Mouse (Mus musculus) heart, embryonic 12.5 days (tissue): ENCODE results near the gene Ppp2r5c. TPM values are rescaled to one million over a fixed set of nuclear protein-coding genes. Genes with fewer than 3 reads are reported as not detected.

Experiments
- ATAC-seq: fragments of 200-750 bp; cut with Nextera tagmentation; 2 replicates; pipeline ENCODE4 v1.8.0; 2017; ENCODE audit warnings: moderate TSS enrichment, moderate library complexity; ENCODE audit not compliant: insufficient number of reproducible peaks, low FRiP score
- H3K27ac ChIP-seq: fragments of 300-500 bp; sonication (generic); 2 replicates; pipeline ENCODE4 v1.5.1; 2016; ENCODE audit warnings: mild to moderate bottlenecking, moderate library complexity; ENCODE audit not compliant: poor library complexity, severe bottlenecking
- H3K27me3 ChIP-seq: fragments of 300-500 bp; sonication (generic); replicated peaks from 2 replicates; pipeline ENCODE4 v1.6.1; 2016; ENCODE audit warnings: mild to moderate bottlenecking, moderate library complexity
- H3K36me3 ChIP-seq: fragments of 300-500 bp; sonication (generic); 2 replicates; pipeline ENCODE4 v1.6.1; 2016; ENCODE audit warnings: mild to moderate bottlenecking, moderate library complexity
- H3K4me1 ChIP-seq: fragments of 300-500 bp; sonication (generic); replicated peaks from 2 replicates; pipeline ENCODE4 v1.6.1; 2016; ENCODE audit warnings: mild to moderate bottlenecking
- H3K4me2 ChIP-seq: fragments of 300-500 bp; sonication (generic); 2 replicates; pipeline ENCODE4 v1.6.1; 2016; ENCODE audit warnings: mild to moderate bottlenecking, moderate library complexity
- H3K4me3 ChIP-seq: fragments of 300-500 bp; sonication (generic); 2 replicates; pipeline ENCODE4 v1.5.1; 2016; ENCODE audit warnings: mild to moderate bottlenecking
- H3K9ac ChIP-seq: fragments of 300-500 bp; sonication (generic); 2 replicates; pipeline ENCODE4 v1.6.1; 2016; ENCODE audit warnings: mild to moderate bottlenecking, moderate library complexity
- H3K9me3 ChIP-seq: fragments of 300-500 bp; sonication (generic); replicated peaks from 2 replicates; pipeline ENCODE4 v1.6.1; 2016; ENCODE audit warnings: mild to moderate bottlenecking, moderate library complexity
- WGBS: fragments of 180-500 bp; shearing (Covaris S2); methylation state at CpG from one replicate; pipeline ENCODE4 v1.1.7; 2016; 5-methylcytosine and 5-hydroxymethylcytosine counted together
- polyA plus RNA-seq: library from polyadenylated mRNA; unstranded; fragments of >200 nt; fragmentation: Nextera tagmentation; extraction: Ambion mirVana; gene quantifications from 2 replicates; pipeline ENCODE4 v1.2.1, GENCODE M21; 2016

The Ppp2r5c gene
- polyA plus RNA-seq, 1 experiment from 2014 or later: 142 TPM

GRCm38 (mm10) chr12:110474497-110474896, 27.6 kb downstream of the Ppp2r5c start:
- no peak for ATAC-seq
- Histone ChIP-seq H3K4me2 (no peak overlapping the region), H3K27me3 (no peaks in the 10 kb centered on the region), H3K27ac (no peak overlapping the region), H3K9ac (0 out of 2 replicates have a peak overlapping the region, but pooled peaks have one; percentile 0), H3K4me1 (peaks cover 23% of the 10 kb centered on the region), H3K4me3 (no peak overlapping the region), H3K36me3 (peaks cover 12% of the 10 kb centered on the region; the same call in 1 of the 2 replicates), H3K9me3 (no peaks in the 10 kb centered on the region)
- 63% methylated on average over 8 of the region's 8 CpGs for WGBS

DNA sequence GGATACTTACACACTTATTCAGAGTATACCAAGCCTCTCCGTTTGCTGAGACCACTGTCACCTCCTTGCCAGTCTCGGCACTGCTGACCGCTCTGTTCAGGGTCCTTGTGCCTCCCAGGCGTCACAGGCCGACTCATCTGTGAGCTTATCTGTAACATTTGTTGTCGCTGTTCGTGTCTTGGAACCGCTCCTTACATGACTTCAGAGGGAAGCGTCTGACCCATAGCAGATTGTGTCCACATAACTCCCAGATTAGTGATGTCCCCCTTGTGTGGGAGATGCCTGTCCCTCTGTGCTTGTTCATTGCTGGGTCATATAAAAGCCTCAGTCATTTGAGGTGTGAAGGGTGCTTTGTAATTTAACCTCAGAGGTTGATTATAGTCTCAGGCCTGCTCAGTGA, 29.6 kb downstream of the Ppp2r5c start:
- Histone ChIP-seq H3K9ac (no peak overlapping the region), H3K9me3 (no peaks in the 10 kb centered on the region), H3K36me3 (peaks cover 5% of the 10 kb centered on the region; the same call in 1 of the 2 replicates), H3K27ac (no peak overlapping the region), H3K4me2 (no peak overlapping the region), H3K27me3 (no peaks in the 10 kb centered on the region), H3K4me3 (no peak overlapping the region), H3K4me1 (peaks cover 19% of the 10 kb centered on the region)
- WGBS: 49% methylated on average over 9 of the region's 9 CpGs
- ATAC-seq: no peak

DNA sequence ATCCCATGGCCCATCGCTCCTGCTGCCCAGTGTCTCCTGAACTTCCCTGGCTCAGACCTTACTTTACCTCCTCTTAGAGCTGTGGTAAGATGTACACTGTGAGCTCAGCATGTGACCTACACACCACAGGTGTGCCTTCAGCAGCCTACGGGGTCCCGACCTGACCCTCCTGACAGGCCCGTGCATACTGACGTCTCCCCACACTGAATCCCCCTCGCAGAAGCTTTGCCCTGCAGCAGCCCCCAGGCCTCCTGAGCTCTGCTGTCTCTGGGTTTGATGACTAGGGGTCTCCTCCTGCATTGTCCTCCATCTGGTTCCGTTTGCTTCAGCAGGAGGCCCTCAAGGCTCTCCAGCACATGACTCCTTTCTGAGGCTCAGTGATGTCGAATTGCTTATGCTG, 31.0 kb downstream of the Ppp2r5c start:
- 83% methylated on average over 8 of the region's 8 CpGs for WGBS

DNA sequence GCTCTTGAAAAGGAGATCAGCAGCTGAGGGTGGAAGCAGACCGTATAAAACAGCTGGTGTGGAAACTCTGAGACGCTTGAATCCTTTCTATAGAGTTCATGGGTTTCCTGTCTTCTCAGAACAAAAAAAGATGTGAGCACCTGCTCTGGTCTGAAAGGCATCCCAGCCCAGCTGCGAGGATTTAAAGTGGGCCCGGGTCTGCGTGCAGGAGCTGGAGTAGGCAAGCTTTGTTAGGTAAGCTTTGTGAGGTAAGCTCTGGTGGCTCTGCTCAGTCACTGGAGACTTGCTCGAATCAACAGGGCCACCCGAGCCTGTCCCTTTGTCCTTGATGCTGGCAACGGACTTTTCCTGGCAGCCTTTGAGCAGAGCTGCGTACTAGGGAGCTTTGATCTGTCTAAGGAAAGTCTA, 31.7 kb downstream of the Ppp2r5c start:
- Histone ChIP-seq H3K9ac (no peak overlapping the region; the same call in 1 of the 2 replicates), H3K27me3 (no peaks in the 10 kb centered on the region), H3K9me3 (no peaks in the 10 kb centered on the region), H3K4me1 (peaks cover 19% of the 10 kb centered on the region), H3K4me2 (no peak overlapping the region), H3K36me3 (peaks cover 13% of the 10 kb centered on the region; the same call in 1 of the 2 replicates), H3K4me3 (no peak overlapping the region), H3K27ac (no peak overlapping the region; the same call in 1 of the 2 replicates)
- WGBS: 65% methylated on average over 9 of the region's 9 CpGs
- ATAC-seq: no peak

More for the DNA sequence above, 31.0 kb downstream of the Ppp2r5c start:
- H3K4me3 ChIP-seq: no peak overlapping the region
- 0 out of 2 replicates have a peak, but pooled peaks have one; percentile 26 for ATAC-seq
- H3K27ac ChIP-seq: no peak overlapping the region
- no peaks in the 10 kb centered on the region for H3K27me3 ChIP-seq
- H3K9ac ChIP-seq: no peak overlapping the region; the same call in 1 of the 2 replicates
- no peaks in the 10 kb centered on the region for H3K9me3 ChIP-seq
- peaks cover 9% of the 10 kb centered on the region; the same call in 1 of the 2 replicates for H3K36me3 ChIP-seq
- H3K4me1 ChIP-seq: peaks cover 17% of the 10 kb centered on the region
- no peak overlapping the region for H3K4me2 ChIP-seq

- H3K36me3 ChIP-seq: peaks cover 13% of the 10 kb centered on the region; the same call in 1 of the 2 replicates
- no peaks in the 10 kb centered on the region for H3K9me3 ChIP-seq
- no peak overlapping the region for H3K9ac ChIP-seq
- H3K27ac ChIP-seq: no peak overlapping the region
- WGBS: 72% methylated on average over 12 of the region's 12 CpGs
- no peak overlapping the region for H3K4me2 ChIP-seq
- H3K27me3 ChIP-seq: no peaks in the 10 kb centered on the region
- no peak for ATAC-seq
- H3K4me1 ChIP-seq: peaks cover 25% of the 10 kb centered on the region
- H3K4me3 ChIP-seq: no peak overlapping the region
These were observed 32.3 kb downstream of the Ppp2r5c start for GRCm38 (mm10) chr12:110479268-110479667.

DNA sequence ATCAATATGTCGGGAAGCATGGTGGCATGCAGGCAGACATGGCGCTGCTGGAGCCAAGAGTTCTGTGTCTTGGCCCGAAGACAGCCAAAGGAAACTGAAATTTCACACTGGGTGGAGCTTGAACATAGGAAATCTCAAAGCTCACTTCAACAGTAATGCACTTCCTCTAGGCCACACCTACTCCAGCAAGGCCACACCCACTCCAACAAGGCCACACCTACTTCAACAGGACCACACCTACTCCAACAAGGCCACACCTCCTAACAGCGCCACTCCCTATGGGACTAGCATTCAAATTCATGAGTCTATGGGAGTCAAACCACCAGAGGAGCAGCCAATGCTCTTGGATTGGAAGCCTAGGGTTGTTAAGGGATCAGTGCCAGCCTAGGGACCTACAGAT, 33.8 kb downstream of the Ppp2r5c start:
- Histone ChIP-seq H3K4me3 (no peak overlapping the region), H3K27me3 (no peaks in the 10 kb centered on the region), H3K36me3 (peaks cover 13% of the 10 kb centered on the region; the same call in 1 of the 2 replicates), H3K4me2 (no peak overlapping the region), H3K9me3 (no peaks in the 10 kb centered on the region), H3K27ac (no peak overlapping the region), H3K9ac (no peak overlapping the region), H3K4me1 (peaks cover 33% of the 10 kb centered on the region)
- WGBS: 73% methylated on average over 4 of the region's 4 CpGs
- no peak for ATAC-seq

GRCm38 (mm10) chr12:110483761-110484160, 36.8 kb downstream of the Ppp2r5c start:
- Histone ChIP-seq H3K9me3 (no peaks in the 10 kb centered on the region), H3K36me3 (peaks cover 11% of the 10 kb centered on the region; the same call in 1 of the 2 replicates), H3K4me1 (peaks cover 47% of the 10 kb centered on the region), H3K9ac (peak overlapping the region; percentile 53), H3K27me3 (no peaks in the 10 kb centered on the region), H3K4me3 (peak overlapping the region; percentile 20; the same call in 1 of the 2 replicates), H3K4me2 (peak overlapping the region; percentile 91), H3K27ac (peak overlapping the region; percentile 50)
- ATAC-seq: no peak
- 28% methylated on average over 6 of the region's 6 CpGs for WGBS

DNA sequence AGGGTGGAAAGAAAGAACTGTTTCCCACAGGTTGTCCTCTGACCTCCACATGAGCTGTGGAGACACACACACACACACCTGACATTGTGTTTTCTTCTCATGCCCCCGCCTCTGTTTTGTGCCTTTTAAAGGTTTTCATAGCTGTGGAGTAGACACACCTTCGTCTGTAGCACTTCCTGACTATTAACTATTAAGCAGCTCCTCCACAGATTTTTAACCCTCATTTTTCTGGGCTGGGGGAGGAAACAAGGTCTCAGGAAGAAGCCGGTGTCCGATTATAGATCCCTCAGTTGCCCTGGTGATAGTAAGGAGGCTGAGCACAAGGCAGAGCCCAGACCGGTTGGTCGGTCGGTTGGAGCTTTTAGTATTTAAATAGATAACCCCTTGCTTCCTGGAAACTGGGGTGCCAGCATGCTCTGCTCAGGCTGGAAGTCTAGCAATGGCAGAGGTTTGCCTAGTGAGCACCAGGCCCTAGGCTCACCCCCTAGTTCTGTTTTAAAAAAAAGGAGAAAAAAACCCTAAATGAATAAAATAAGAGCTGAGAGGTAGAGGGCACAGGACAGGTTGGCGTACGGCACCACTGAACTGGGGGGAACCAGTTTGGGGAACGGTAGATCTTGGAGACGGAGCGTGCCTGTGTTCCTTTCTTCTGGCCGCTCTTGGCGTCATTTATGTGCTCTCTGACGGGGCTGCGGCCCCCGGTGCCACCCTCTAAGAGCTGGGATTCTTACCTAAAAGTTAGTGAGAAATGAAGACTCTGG, 38.1 kb downstream of the Ppp2r5c start:
- no peaks in the 10 kb centered on the region for H3K27me3 ChIP-seq
- peaks cover 20% of the 10 kb centered on the region for H3K36me3 ChIP-seq
- H3K9me3 ChIP-seq: no peaks in the 10 kb centered on the region
- WGBS: 2% methylated on average over 17 of the region's 17 CpGs
- peak overlapping the region; percentile 100 for H3K27ac ChIP-seq
- H3K4me3 ChIP-seq: peak overlapping the region; percentile 83
- ATAC-seq: peak; percentile 37; the same call in 1 of the 2 replicates
- H3K4me2 ChIP-seq: peak overlapping the region; percentile 91
- H3K4me1 ChIP-seq: peaks cover 52% of the 10 kb centered on the region
- peak overlapping the region; percentile 84 for H3K9ac ChIP-seq

DNA sequence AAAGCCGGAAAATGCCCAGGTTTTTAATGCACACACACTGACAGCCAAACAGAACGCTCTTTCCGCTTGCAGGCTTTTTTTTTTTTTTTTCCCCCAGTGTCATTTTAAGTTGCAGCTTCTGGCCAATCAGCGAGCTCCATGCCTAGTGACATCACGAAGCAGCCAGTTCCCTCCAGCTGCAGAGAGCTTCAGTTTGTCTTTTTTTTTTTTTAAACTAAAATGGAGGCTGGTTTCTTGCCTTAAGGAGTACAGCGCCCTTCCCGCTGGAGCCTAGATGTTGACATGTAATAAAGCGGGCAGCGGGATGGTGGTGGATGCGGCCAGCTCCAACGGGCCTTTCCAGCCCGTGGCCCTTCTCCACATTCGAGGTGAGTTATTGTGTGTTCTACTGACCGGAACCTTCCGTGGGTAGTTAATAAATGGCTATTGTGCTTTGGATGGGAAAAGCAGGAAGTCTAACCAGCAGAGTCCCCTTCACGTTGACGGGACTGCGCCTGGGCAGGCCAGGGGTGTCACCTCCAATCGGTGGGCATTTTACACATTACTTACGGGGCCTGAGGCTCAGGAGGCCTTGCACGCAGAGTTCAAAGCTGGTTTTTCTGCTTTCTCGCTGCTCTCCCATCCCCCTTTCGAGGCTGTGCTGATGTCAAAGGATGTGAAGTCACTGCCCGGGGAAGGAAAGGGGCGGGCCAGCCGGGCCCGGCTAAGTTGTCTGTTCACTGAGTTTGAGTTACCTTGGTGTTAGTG, 38.8 kb downstream of the Ppp2r5c start:
- peaks cover 54% of the 10 kb centered on the region for H3K4me1 ChIP-seq
- WGBS: 0% methylated on average over 27 of the region's 27 CpGs
- peaks cover 3% of the 10 kb centered on the region; the same call in 1 of the 2 replicates for H3K9me3 ChIP-seq

GRCm38 (mm10) chr12:110486852-110487251, 39.9 kb downstream of the Ppp2r5c start:
- 79% methylated on average over 5 of the region's 5 CpGs for WGBS
- Histone ChIP-seq H3K4me3 (peak overlapping the region; percentile 83), H3K4me2 (peak overlapping the region; percentile 91), H3K27me3 (no peaks in the 10 kb centered on the region), H3K27ac (peak overlapping the region; percentile 100), H3K36me3 (peaks cover 29% of the 10 kb centered on the region), H3K4me1 (peaks cover 59% of the 10 kb centered on the region), H3K9ac (peak overlapping the region; percentile 90), H3K9me3 (peaks cover 3% of the 10 kb centered on the region; the same call in 1 of the 2 replicates)
- no peak for ATAC-seq

More for the DNA sequence above, 38.8 kb downstream of the Ppp2r5c start:
- ATAC-seq: peak; percentile 89
- Histone ChIP-seq H3K9ac (peak overlapping the region; percentile 90), H3K27ac (peak overlapping the region; percentile 100), H3K27me3 (no peaks in the 10 kb centered on the region), H3K4me2 (peak overlapping the region; percentile 91), H3K4me3 (peak overlapping the region; percentile 83), H3K36me3 (peaks cover 26% of the 10 kb centered on the region)

- H3K9me3 ChIP-seq: peaks cover 3% of the 10 kb centered on the region; the same call in 1 of the 2 replicates
- peaks cover 59% of the 10 kb centered on the region for H3K4me1 ChIP-seq
- peak overlapping the region; percentile 91 for H3K4me2 ChIP-seq
- H3K9ac ChIP-seq: peak overlapping the region; percentile 19; the same call in 1 of the 2 replicates
- H3K36me3 ChIP-seq: peaks cover 25% of the 10 kb centered on the region
- 42% methylated on average over 9 of the region's 9 CpGs for WGBS
- H3K27ac ChIP-seq: peak overlapping the region; percentile 83
- no peak for ATAC-seq
- no peaks in the 10 kb centered on the region for H3K27me3 ChIP-seq
- peak overlapping the region; percentile 7; the same call in 1 of the 2 replicates for H3K4me3 ChIP-seq
These were observed 41.1 kb downstream of the Ppp2r5c start for GRCm38 (mm10) chr12:110488031-110488430.
